In the genomic region with DNA sequence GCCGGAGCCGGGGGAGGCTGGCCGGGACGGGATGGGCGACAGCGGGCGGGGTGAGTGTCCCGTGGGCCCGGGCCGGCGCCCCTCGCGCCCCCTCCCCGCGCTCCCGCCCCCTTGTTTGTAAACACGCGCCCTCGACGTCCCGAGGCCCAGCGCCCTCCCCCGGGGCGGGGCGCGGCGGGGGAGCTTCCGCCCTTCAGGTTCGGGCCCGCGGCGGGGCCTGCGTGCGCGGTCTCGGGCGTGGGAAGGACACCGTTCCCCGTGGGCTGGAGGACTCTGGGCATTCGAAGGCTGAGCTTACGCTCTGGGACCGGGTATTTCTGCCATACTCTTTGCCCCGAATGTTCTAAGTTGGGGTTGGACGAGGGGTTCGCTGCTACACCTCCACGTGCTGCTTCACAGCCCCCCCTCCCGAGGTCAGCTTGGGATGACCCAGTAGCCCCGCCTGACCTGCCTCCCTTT, we compare ENCODE assay signal across 8 mouse cellular contexts. TPM values are rescaled to one million over a fixed set of nuclear protein-coding genes. Genes with fewer than 3 reads are reported as not detected.
DNase-seq lines count a peak whose midpoint lies in the region; ATAC-seq lines count a peak whose summit lies in the region.

No protein-coding gene starts in this region.

- H3K9ac ChIP-seq in forebrain, embryonic 15.5 days (replicated peaks), result peak overlapping the region; percentile 88
- H3K9ac ChIP-seq in kidney, embryonic 16.5 days (replicated peaks; ENCODE audit: low read length), result peak overlapping the region; percentile 93

- no peaks in the 10 kb centered on the region for H3K27me3 ChIP-seq in forebrain, embryonic 15.5 days
- no peaks in the 10 kb centered on the region for H3K27me3 ChIP-seq in kidney, embryonic 16.5 days (ENCODE audit: insufficient read depth, low read length)
- H3K27me3 ChIP-seq in splenic B cell, adult 2 months (ENCODE audit: control insufficient read depth, insufficient read depth, low read length, poor library complexity, severe bottlenecking), result no peaks in the 10 kb centered on the region

- peak overlapping the region; percentile 85 for H3K4me3 ChIP-seq in forebrain, embryonic 15.5 days
- H3K4me3 ChIP-seq in kidney, embryonic 16.5 days (ENCODE audit: low read length), result peak overlapping the region; percentile 88

- H3K36me3 ChIP-seq in forebrain, embryonic 15.5 days, result peaks cover 47% of the 10 kb centered on the region
- H3K36me3 ChIP-seq in kidney, embryonic 16.5 days (ENCODE audit: insufficient read depth, low read length), result peaks cover 48% of the 10 kb centered on the region
- peaks cover 19% of the 10 kb centered on the region for H3K36me3 ChIP-seq in splenic B cell, adult 2 months (ENCODE audit: control insufficient read depth, insufficient read depth, low read length, poor library complexity, severe bottlenecking)

- H3K27ac ChIP-seq in forebrain, embryonic 15.5 days (replicated peaks), result peak overlapping the region; percentile 98
- peak overlapping the region; percentile 97 for H3K27ac ChIP-seq in kidney, embryonic 16.5 days (ENCODE audit: low read length)

- under 1% methylated on average over 38 of the region's 48 CpGs for WGBS in forebrain, embryonic 15.5 days
- WGBS in kidney, embryonic 16.5 days, result under 1% methylated on average over 40 of the region's 48 CpGs

- peak overlapping the region; percentile 94 for H3K4me2 ChIP-seq in forebrain, embryonic 15.5 days (replicated peaks)
- H3K4me2 ChIP-seq in kidney, embryonic 16.5 days (replicated peaks; ENCODE audit: low read depth, low read length), result peak overlapping the region; percentile 89

- DNase-seq in kidney, adult 18-20 months, result peak; percentile 86
- no peak for DNase-seq in kidney, postnatal 4 days
- peak; percentile 73 for DNase-seq in adipocyte (ENCODE audit: low spot score)
- peak; percentile 80 to 86 for DNase-seq in lung, postnatal 4 days
- peak; percentile 70 for DNase-seq in splenic B cell, adult 2 months (ENCODE audit: low read depth, low spot score)
- no peak for DNase-seq in cerebellum, adult 11 months

- ATAC-seq in forebrain, embryonic 15.5 days (replicated peaks), result peak; percentile 4; the same call in 1 of the 2 replicates
- ATAC-seq in kidney, embryonic 16.5 days (ENCODE audit: low FRiP score, low TSS enrichment), result peak; percentile 7; the same call in 1 of the 2 replicates

- no peaks in the 10 kb centered on the region for H3K9me3 ChIP-seq in forebrain, embryonic 15.5 days
- H3K9me3 ChIP-seq in kidney, embryonic 16.5 days (ENCODE audit: low read length), result no peaks in the 10 kb centered on the region

- H3K4me1 ChIP-seq in forebrain, embryonic 15.5 days, result peaks cover 54% of the 10 kb centered on the region
- peaks cover 43% of the 10 kb centered on the region for H3K4me1 ChIP-seq in kidney, embryonic 16.5 days (ENCODE audit: insufficient read depth, low read length)

RNA-seq across cellular contexts. Expression of gene Rxrb, which starts 0.6 kb away (rescaled TPM):
- 58.2 and 64.5 TPM in 2 replicates for polyA plus RNA-seq in forebrain, embryonic 15.5 days (2015; fragmentation: Nextera tagmentation; extraction: Ambion mirVana)
- 52.7 and 56.7 TPM in 2 replicates for polyA plus RNA-seq in kidney, embryonic 16.5 days (2015; fragmentation: Nextera tagmentation; extraction: Ambion mirVana)

RNA-seq across cellular contexts. Expression of gene Slc39a7, which starts 0.7 kb away (rescaled TPM):
- 148 and 156 TPM in 2 replicates for polyA plus RNA-seq in forebrain, embryonic 15.5 days (2015; fragmentation: Nextera tagmentation; extraction: Ambion mirVana)
- polyA plus RNA-seq in kidney, embryonic 16.5 days (2015; fragmentation: Nextera tagmentation; extraction: Ambion mirVana), result 227 and 231 TPM in 2 replicates

RNA-seq across cellular contexts. Expression of gene H2-Ke6, which starts 4.3 kb away (rescaled TPM):
- polyA plus RNA-seq in forebrain, embryonic 15.5 days (2015; fragmentation: Nextera tagmentation; extraction: Ambion mirVana), result 64.4 and 74.3 TPM in 2 replicates
- 52.9 and 54.0 TPM in 2 replicates for polyA plus RNA-seq in kidney, embryonic 16.5 days (2015; fragmentation: Nextera tagmentation; extraction: Ambion mirVana)

RNA-seq across cellular contexts. Expression of gene Col11a2, which starts 7.0 kb away (rescaled TPM):
- 2.0 and 2.1 TPM in 2 replicates for polyA plus RNA-seq in forebrain, embryonic 15.5 days (2015; fragmentation: Nextera tagmentation; extraction: Ambion mirVana)
- polyA plus RNA-seq in kidney, embryonic 16.5 days (2015; fragmentation: Nextera tagmentation; extraction: Ambion mirVana), result 3.2 and 3.7 TPM in 2 replicates

RNA-seq across cellular contexts. Expression of gene Ring1, which starts 7.7 kb away (rescaled TPM):
- 21.9 and 22.9 TPM in 2 replicates for polyA plus RNA-seq in forebrain, embryonic 15.5 days (2015; fragmentation: Nextera tagmentation; extraction: Ambion mirVana)
- polyA plus RNA-seq in kidney, embryonic 16.5 days (2015; fragmentation: Nextera tagmentation; extraction: Ambion mirVana), result 14.7 and 18.7 TPM in 2 replicates

Comparison
In these comparisons a context has a peak if more than half of its experiments do, and no peak if none do; other contexts are left out.
1. DNase-seq: peak in kidney, adult 18-20 months (single experiment), adipocyte (single experiment), lung, postnatal 4 days (2 of 2) and splenic B cell, adult 2 months (single experiment); none in kidney, postnatal 4 days (0 of 2) and cerebellum, adult 11 months (single experiment).